Mouse (Mus musculus): Measurements from ENCODE around the gene Rp9. TPM values are rescaled to one million over a fixed set of nuclear protein-coding genes. Genes with fewer than 3 reads are reported as not detected.
A peak's percentile ranks its signal among the peaks of the same experiment; 100 is the strongest.
"Not testable (repeated sequence)": the region's sequence is repeated elsewhere in the genome, so short reads cannot be mapped to it uniquely, and the experiment has no call there.

Gene Rp9
- polyA plus RNA-seq, 1 experiment = 3.1 TPM

DNA sequence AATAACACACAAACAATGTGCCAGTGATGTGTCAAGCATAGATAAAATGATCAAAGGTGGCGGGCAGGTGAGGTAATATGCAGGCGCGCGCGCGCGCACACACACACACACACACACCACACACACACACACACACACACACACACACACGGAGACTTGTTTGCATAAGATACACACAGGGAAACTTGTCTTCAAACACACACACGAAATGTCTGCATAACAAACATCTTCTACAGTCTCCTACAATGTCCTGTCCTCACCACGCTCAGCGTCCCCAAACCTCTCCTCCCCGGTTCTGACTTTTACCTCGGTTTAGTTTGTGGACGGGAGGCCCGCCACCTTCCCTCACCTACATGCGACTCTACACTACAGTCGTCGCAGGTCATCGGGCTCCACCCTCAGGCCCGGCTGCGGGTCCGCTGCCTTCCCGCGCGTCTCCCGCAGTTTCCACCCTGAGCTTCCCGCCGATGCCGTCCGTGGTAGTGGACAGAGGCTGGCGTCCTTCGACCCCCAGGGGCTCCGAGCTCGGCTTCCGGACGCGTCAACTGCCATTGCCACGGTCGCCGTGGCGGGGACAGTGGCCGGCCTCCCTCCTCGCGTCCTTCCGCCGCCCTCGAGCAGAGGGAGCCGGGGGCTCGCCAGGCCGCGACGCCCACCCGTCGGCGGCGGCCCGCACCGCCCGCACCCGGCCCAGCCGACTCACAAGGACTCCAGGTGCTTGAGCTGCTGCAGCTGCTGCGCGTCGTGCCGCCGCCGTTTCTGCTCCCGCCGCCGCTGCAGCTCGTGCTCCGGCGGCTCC is 2.0 kb downstream of the Rp9 start:
- TF ChIP-seq GATA1 (IDR thresholded peaks at IDR 0.05; ENCODE audit: low read length) = no peak
- TF ChIP-seq TAL1 (IDR thresholded peaks at IDR 0.05; ENCODE audit: low read length) = no peak
- H3K36me3 ChIP-seq (ENCODE audit: control insufficient read depth) = peaks cover 24% of the 10 kb centered on the region
- H3K27me3 ChIP-seq (ENCODE audit: control insufficient read depth) = no peaks in the 10 kb centered on the region
- H3K4me3 ChIP-seq (replicated peaks) = peak overlapping the region; percentile 90
- H3K4me1 ChIP-seq (ENCODE audit: control insufficient read depth) = peaks cover 28% of the 10 kb centered on the region
- H3K9me3 ChIP-seq (ENCODE audit: control insufficient read depth, low read length) = no peaks in the 10 kb centered on the region

- Histone ChIP-seq H3K4me1 (ENCODE audit: control insufficient read depth) (peaks cover 28% of the 10 kb centered on the region), H3K27me3 (ENCODE audit: control insufficient read depth) (no peaks in the 10 kb centered on the region), H3K36me3 (ENCODE audit: control insufficient read depth) (peaks cover 38% of the 10 kb centered on the region), H3K9me3 (ENCODE audit: control insufficient read depth, low read length) (no peaks in the 10 kb centered on the region), H3K4me3 (replicated peaks) (no peak overlapping the region)
- TF ChIP-seq GATA1 (IDR thresholded peaks at IDR 0.05; ENCODE audit: low read length) = no peak
- TF ChIP-seq TAL1 (IDR thresholded peaks at IDR 0.05; ENCODE audit: low read length) = no peak
Observed at GRCm38 (mm10) chr9:22466212-22466611, 3.3 kb downstream of the Rp9 start.

DNA sequence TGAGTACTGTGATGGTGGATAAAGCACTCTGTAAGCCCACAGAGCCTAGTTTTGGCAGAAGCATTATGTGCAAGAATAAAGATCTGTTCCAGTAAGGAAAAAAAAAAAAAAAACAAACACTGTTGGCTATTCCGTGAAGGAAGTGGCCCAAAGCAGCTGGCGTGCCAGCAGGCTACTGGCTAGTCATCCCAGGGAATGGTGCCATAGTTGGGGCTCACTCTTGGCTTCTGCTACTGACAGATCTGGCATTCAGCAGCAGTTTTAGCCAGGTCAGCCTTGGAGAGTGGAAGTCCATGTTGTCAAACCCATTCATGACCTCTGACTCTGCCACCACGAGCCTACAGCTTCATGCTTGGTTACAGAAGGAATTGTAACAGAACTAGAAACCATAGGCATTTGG is 7.6 kb downstream of the Rp9 start:
- Histone ChIP-seq H3K36me3 (ENCODE audit: control insufficient read depth) (peaks cover 63% of the 10 kb centered on the region), H3K9me3 (ENCODE audit: control insufficient read depth, low read length) (no peaks in the 10 kb centered on the region)
- TF ChIP-seq GATA1 (IDR thresholded peaks at IDR 0.05; ENCODE audit: low read length) = no peak
- TF ChIP-seq TAL1 (IDR thresholded peaks at IDR 0.05; ENCODE audit: low read length) = no peak

DNA sequence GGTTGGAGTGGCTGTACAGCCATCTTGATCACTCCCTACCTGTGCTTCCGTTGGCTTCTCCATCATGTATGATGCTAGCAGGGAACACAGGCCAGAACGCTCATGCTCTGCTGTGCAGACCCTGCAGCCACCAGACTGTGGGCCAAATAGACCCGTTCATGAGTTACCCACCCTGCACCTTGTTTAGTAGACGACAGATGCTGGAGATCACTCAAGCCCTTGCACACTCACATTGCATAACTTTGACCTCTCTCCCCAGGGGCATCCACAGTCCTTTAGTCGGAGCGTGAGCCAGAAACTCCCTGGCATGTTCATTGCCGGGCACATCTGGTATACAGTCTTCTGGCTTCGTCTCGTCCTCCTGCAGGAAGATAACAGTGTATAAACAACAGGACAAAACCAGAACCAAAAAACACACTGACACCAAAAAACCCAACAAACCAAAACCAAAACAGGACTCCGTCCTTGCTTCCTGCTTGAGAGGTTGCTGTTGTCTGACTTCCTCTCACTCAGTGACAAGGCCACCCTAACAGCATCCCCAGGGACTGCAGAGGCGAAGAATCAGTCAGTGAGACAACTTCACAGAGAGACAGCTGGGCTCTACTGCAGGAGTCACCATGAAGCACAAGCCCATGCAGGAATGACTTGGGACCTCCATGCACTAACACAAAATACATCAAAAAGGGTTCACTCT is 12.3 kb downstream of the Rp9 start:
- no peaks in the 10 kb centered on the region for H3K9me3 ChIP-seq (ENCODE audit: control insufficient read depth, low read length)
- H3K36me3 ChIP-seq (ENCODE audit: control insufficient read depth) = peaks cover 77% of the 10 kb centered on the region
- no peak for TF ChIP-seq TAL1 (IDR thresholded peaks at IDR 0.05; ENCODE audit: low read length)
- no peak for TF ChIP-seq GATA1 (IDR thresholded peaks at IDR 0.05; ENCODE audit: low read length)
- H3K27me3 ChIP-seq (ENCODE audit: control insufficient read depth) = no peaks in the 10 kb centered on the region
- H3K4me1 ChIP-seq (ENCODE audit: control insufficient read depth) = peaks cover 21% of the 10 kb centered on the region
- no peak overlapping the region for H3K4me3 ChIP-seq (replicated peaks)

More for the DNA sequence above, 7.6 kb downstream of the Rp9 start:
- Histone ChIP-seq H3K4me1 (ENCODE audit: control insufficient read depth) (peaks cover 4% of the 10 kb centered on the region), H3K27me3 (ENCODE audit: control insufficient read depth) (no peaks in the 10 kb centered on the region), H3K4me3 (replicated peaks) (no peak overlapping the region)

- Histone ChIP-seq H3K36me3 (ENCODE audit: control insufficient read depth) (peaks cover 82% of the 10 kb centered on the region), H3K27me3 (ENCODE audit: control insufficient read depth) (no peaks in the 10 kb centered on the region), H3K4me1 (ENCODE audit: control insufficient read depth) (peaks cover 26% of the 10 kb centered on the region), H3K9me3 (ENCODE audit: control insufficient read depth, low read length) (no peaks in the 10 kb centered on the region), H3K4me3 (replicated peaks) (no peak overlapping the region)
- no peak for TF ChIP-seq TAL1 (IDR thresholded peaks at IDR 0.05; ENCODE audit: low read length)
- no peak for TF ChIP-seq GATA1 (IDR thresholded peaks at IDR 0.05; ENCODE audit: low read length)
Observed at GRCm38 (mm10) chr9:22455041-22455440, 14.5 kb downstream of the Rp9 start.

DNA sequence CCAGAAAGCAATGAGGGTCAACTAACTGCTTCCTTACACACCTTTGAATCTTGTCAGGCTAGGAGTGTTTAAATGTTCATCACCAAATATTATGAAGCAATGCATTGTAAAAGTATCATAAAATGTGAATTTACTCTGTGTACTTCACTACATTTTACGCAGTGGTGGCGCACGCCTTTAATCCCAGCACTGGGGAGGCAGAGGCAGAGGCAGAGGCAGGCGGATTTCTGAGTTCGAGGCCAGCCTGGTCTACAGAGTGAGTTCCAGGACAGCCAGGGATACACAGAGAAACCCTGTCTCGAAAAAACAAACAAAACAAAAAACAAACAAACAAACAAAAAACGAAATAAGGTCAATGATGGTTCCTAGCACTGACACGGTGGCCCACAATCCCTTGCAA is 15.6 kb downstream of the Rp9 start, which contains the start of gene Gm17545:
Gene Gm17545, plus strand, starts transcription at position 301 of the 400 bp plus-strand sequence.
- Histone ChIP-seq H3K4me3 (replicated peaks) (peak within 1 kb of the TSS; percentile 12), H3K4me1 (ENCODE audit: control insufficient read depth) (peaks cover 26% of the 10 kb centered on the region), H3K36me3 (ENCODE audit: control insufficient read depth) (peaks cover 91% of the 10 kb centered on the region)
- H3K9me3 ChIP-seq (ENCODE audit: control insufficient read depth, low read length); H3K27me3 ChIP-seq (ENCODE audit: control insufficient read depth): not testable (repeated sequence)

GRCm38 (mm10) chr9:22453501-22453924 is 16.0 kb downstream of the Rp9 start:
- Histone ChIP-seq H3K4me1 (ENCODE audit: control insufficient read depth) (peaks cover 26% of the 10 kb centered on the region), H3K27me3 (ENCODE audit: control insufficient read depth) (no peaks in the 10 kb centered on the region), H3K4me3 (replicated peaks) (peak overlapping the region; percentile 12), H3K9me3 (ENCODE audit: control insufficient read depth, low read length) (no peaks in the 10 kb centered on the region), H3K36me3 (ENCODE audit: control insufficient read depth) (peaks cover 92% of the 10 kb centered on the region)
- TF ChIP-seq GATA1 (IDR thresholded peaks at IDR 0.05; ENCODE audit: low read length) (no peak), TAL1 (IDR thresholded peaks at IDR 0.05; ENCODE audit: low read length) (peak; percentile 32; the same call in 1 of the 3 replicates)

GRCm38 (mm10) chr9:22452697-22453096 is 16.8 kb downstream of the Rp9 start:
- peaks cover 94% of the 10 kb centered on the region for H3K36me3 ChIP-seq (ENCODE audit: control insufficient read depth)
- H3K4me1 ChIP-seq (ENCODE audit: control insufficient read depth) = peaks cover 26% of the 10 kb centered on the region
- no peaks in the 10 kb centered on the region for H3K27me3 ChIP-seq (ENCODE audit: control insufficient read depth)
- no peak overlapping the region for H3K4me3 ChIP-seq (replicated peaks)
- TF ChIP-seq GATA1 (IDR thresholded peaks at IDR 0.05; ENCODE audit: low read length) (no peak), TAL1 (IDR thresholded peaks at IDR 0.05; ENCODE audit: low read length) (no peak)
- H3K9me3 ChIP-seq (ENCODE audit: control insufficient read depth, low read length) = no peaks in the 10 kb centered on the region

DNA sequence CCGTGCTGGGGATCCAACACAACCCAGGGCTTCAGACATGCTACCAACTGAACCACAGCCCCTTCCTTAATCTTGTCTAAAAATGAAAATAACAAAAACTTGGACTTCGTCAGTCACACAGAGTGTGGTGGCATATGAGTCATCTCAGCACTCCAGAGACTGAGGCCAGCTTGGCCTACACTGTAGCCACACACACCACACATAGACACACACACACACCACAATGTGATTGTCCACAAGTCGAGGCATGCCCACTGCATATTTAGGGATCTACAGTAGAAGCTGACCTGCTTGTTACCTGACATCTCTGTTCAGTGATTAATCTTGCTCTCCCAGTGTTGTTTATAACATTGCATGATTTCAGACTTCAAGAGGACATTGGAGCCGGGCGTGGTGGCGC is 20.3 kb downstream of the Rp9 start:
- peaks cover 30% of the 10 kb centered on the region for H3K4me1 ChIP-seq (ENCODE audit: control insufficient read depth)

More for the DNA sequence above, 20.3 kb downstream of the Rp9 start:
- TF ChIP-seq GATA1 (IDR thresholded peaks at IDR 0.05; ENCODE audit: low read length) = no peak
- TF ChIP-seq TAL1 (IDR thresholded peaks at IDR 0.05; ENCODE audit: low read length) = no peak
- H3K9me3 ChIP-seq (ENCODE audit: control insufficient read depth, low read length) = no peaks in the 10 kb centered on the region
- no peak overlapping the region for H3K4me3 ChIP-seq (replicated peaks)
- H3K36me3 ChIP-seq (ENCODE audit: control insufficient read depth) = peaks cover 83% of the 10 kb centered on the region
- H3K27me3 ChIP-seq (ENCODE audit: control insufficient read depth) = no peaks in the 10 kb centered on the region

Measured in erythroblast, embryonic 14.5 days (primary cell).